Mouse (Mus musculus) stomach, postnatal 0 days (tissue): ENCODE measurements around the gene Abcb4.

Experiments used
- CTCF ChIP-seq: IDR thresholded peaks from 2 replicates; pipeline ENCODE4 v1.5.1; 2016; ENCODE audit warnings: antibody characterized with exemption, low read depth, mild to moderate bottlenecking, moderate library complexity
- EP300 ChIP-seq: optimal IDR thresholded peaks from 2 replicates; pipeline ENCODE3; 2016; ENCODE audit warnings: antibody characterized with exemption

DNA sequence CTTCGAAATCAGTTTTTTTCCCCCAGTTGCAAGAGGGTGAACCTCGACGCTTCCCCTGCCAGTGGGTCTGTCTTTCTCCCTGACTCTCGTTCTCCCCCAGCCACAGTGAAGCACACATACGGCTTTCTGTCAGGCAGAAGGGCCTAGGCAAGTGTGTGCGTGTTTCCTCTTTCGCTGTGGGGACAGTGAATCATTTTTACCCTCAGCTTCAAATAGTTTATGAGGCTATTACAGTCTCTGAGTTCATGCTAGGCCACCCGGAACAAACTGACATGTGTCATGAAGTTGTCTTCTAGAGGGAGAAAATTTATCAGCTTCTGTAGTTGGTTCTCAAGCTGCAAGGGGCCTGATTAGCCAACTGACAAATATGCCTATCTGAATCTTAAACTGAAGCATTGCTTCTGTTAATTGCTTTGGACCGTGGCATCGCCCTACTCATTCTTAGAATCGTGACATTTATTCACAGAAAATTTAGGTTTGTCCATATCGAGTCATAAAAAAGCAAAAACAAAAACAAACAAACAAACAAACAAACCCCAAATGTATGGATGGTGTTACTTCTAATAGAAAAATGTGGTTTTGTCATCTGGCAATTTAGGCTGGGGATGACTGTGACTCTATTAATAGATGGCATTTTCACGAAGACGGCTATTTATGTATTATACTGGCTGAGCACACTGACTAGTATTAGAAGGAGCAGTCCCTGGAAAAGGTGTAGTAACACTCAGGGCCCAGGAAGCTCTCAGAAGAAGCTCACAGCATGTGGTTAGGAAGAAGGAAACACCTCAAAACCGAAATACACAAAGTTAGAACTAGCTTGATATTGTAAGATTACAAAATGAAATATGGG, 1.3 kb downstream of the Abcb4 start:
- TF ChIP-seq CTCF (no peak), EP300 (no peak)
